Mouse (Mus musculus): ENCODE data around the gene Trpc6. TPM values are rescaled to one million over a fixed set of nuclear protein-coding genes. Genes with fewer than 3 reads are reported as not detected.

The Trpc6 gene
- polyA plus RNA-seq, 1 experiment from 2014 or later, result 0.68 TPM

DNA sequence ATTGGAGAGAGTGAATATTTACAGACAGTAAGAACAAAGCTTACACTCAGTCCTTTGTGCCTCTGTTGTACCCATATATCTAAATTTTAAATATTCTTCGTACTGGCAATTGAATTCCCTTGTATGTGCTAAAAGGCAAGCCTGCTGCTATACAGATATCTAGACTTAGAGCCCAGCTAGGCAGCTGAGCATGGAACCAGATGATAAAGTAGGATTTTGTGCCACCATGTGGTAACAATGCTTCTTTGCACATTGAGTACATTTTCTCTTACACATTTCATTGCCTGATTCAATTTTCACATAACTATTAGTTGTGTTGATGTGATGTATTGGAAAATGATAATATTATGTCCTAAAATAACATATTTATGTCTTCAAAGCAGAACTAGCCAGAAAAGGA lies 132.7 kb downstream of the Trpc6 start:
- no peak overlapping the region for H3K4me3 ChIP-seq
- WGBS, result 60% methylated on average over 1 of the region's 1 CpGs
- no peak overlapping the region for H3K9ac ChIP-seq
- H3K4me1 ChIP-seq (replicated peaks), result no peaks in the 10 kb centered on the region
- ATAC-seq (replicated peaks; ENCODE audit: insufficient number of reproducible peaks, insufficient read depth, low FRiP score, low read depth), result no peak
- H3K36me3 ChIP-seq, result no peaks in the 10 kb centered on the region
- no peaks in the 10 kb centered on the region for H3K27me3 ChIP-seq
- no peak overlapping the region for H3K4me2 ChIP-seq
- no peak overlapping the region for H3K27ac ChIP-seq
- no peaks in the 10 kb centered on the region for H3K9me3 ChIP-seq (replicated peaks)

DNA sequence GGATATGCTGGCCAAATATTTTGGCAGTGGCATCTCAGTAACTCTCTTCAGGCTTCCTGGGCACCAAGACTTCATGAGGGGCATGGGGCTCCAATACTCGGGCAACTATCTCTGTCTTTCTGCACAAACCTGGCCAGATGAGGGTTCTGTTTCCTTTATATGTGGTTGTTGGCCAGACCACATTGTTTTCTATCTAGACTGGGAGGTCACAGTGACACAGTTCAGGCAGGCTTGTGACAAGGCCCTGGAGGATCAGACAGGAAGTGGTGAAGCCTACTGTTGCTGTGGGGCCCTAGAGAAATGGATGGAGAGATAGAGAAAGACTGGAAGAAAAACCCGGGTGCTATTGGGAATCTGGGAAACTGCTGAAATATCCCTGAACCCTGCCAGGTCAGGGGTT lies 149.2 kb downstream of the Trpc6 start:
- Histone ChIP-seq H3K4me1 (replicated peaks) (no peaks in the 10 kb centered on the region), H3K4me2 (no peak overlapping the region), H3K4me3 (no peak overlapping the region), H3K27ac (no peak overlapping the region), H3K9ac (no peak overlapping the region), H3K27me3 (no peaks in the 10 kb centered on the region), H3K36me3 (no peaks in the 10 kb centered on the region), H3K9me3 (replicated peaks) (no peaks in the 10 kb centered on the region)
- ATAC-seq (replicated peaks; ENCODE audit: insufficient number of reproducible peaks, insufficient read depth, low FRiP score, low read depth), result no peak
- 50% methylated on average over 2 of the region's 2 CpGs for WGBS

DNA sequence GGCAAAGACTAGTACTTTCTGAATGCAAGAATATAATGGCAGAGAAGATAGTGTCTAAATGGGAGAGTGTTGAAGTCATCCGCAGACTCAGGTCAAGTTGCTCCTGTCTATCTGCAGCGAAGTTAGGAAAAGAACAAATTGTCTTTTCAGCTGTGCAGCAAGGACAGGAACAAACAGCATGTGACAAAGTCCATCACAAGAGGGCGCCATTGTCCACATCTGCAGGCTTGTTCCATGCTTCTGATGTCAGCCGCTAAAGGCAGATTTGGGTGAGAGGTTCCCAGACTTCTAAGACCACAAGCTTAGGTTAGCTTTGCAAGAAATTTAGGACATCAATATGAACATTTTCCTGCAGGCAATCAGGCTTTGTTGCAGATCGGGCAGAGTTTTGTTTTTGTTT lies 156.7 kb downstream of the Trpc6 start:
- H3K4me2 ChIP-seq, result no peak overlapping the region
- no peaks in the 10 kb centered on the region for H3K36me3 ChIP-seq
- H3K9ac ChIP-seq, result no peak overlapping the region
- WGBS, result 23% methylated on average over 5 of the region's 5 CpGs
- no peaks in the 10 kb centered on the region for H3K4me1 ChIP-seq (replicated peaks)
- ATAC-seq (replicated peaks; ENCODE audit: insufficient number of reproducible peaks, insufficient read depth, low FRiP score, low read depth), result no peak
- no peak overlapping the region for H3K27ac ChIP-seq
- no peaks in the 10 kb centered on the region for H3K27me3 ChIP-seq
- H3K4me3 ChIP-seq, result no peak overlapping the region
- H3K9me3 ChIP-seq (replicated peaks), result no peaks in the 10 kb centered on the region

DNA sequence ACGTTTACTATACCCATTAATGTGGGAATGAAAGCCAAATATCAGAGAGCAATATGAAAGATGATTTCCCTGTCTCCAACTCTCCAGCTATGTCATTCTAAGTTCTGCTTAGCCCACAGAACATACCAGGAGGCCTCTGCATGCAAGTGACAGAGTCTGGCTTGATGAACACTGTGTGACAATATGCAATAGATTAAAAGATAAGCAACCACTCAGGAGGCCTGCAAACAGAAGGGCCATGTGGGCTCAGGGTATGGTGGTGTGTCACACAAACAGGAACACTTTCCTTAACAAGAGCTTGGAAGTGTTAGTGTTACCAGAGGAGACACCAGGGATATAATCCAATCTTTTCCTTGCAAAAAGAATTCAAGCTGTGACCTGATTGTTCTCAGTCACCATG lies 159.6 kb downstream of the Trpc6 start:
- Histone ChIP-seq H3K9ac (no peak overlapping the region), H3K27me3 (no peaks in the 10 kb centered on the region), H3K4me3 (no peak overlapping the region), H3K4me1 (replicated peaks) (no peaks in the 10 kb centered on the region), H3K9me3 (replicated peaks) (no peaks in the 10 kb centered on the region), H3K4me2 (no peak overlapping the region), H3K36me3 (no peaks in the 10 kb centered on the region), H3K27ac (no peak overlapping the region)
- ATAC-seq (replicated peaks; ENCODE audit: insufficient number of reproducible peaks, insufficient read depth, low FRiP score, low read depth), result no peak
- WGBS, result 67% methylated on average over 1 of the region's 1 CpGs

DNA sequence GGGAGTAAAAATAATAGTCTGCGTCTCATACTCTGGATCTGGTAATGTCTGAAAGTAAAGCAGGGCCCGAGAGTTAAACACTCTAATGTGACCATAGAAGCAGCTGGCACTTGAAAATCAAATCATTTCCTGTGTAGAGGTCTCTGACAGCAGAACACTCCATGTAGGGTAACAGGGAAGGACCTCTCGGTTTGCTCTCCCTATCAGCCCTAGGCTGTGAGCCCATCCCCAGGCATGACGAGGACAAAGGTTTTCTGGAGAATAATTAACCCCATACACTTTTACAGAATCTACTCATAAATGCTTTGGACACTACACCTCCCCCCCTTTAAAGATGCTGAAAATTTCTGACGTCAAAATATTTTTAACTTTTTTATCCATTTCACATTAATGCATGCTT lies 160.0 kb downstream of the Trpc6 start:
- no peaks in the 10 kb centered on the region for H3K36me3 ChIP-seq
- no peaks in the 10 kb centered on the region for H3K27me3 ChIP-seq
- no peak overlapping the region for H3K9ac ChIP-seq
- no peaks in the 10 kb centered on the region for H3K4me1 ChIP-seq (replicated peaks)
- no peak overlapping the region for H3K27ac ChIP-seq
- WGBS, result 42% methylated on average over 5 of the region's 5 CpGs
- no peak overlapping the region for H3K4me3 ChIP-seq
- no peaks in the 10 kb centered on the region for H3K9me3 ChIP-seq (replicated peaks)
- ATAC-seq (replicated peaks; ENCODE audit: insufficient number of reproducible peaks, insufficient read depth, low FRiP score, low read depth), result no peak
- no peak overlapping the region for H3K4me2 ChIP-seq

DNA sequence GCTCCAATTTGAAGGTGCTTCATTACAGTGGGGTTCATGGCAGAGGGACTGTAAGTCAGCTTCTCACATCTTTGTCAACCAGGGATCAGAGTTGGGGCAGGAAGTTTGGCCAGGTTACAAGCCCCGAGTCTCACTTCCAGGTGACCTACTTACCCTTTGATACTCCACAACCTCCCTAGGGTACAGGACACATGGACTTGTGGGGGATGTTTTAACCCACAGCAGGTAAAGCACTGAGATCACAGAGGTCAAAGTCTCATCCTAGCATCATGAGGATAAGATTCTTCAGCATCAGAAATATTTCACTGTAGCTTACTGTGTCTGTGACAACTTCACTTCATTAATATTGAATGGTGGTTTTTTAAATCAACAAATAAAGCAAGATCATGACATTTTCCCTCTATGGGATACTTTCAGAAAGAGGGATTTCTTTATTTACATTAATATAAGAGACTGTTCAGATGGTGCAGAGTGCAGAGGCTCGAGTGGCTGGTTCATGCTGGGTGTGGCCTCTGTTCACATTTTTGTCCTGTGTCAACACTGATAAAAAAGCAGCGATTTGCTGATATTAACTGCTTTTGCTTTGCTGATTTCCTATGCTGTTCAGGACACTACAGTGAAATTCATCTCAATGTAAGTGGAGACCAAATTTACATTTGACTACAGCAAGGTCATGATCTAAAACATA lies 166.3 kb downstream of the Trpc6 start:
- Histone ChIP-seq H3K36me3 (no peaks in the 10 kb centered on the region), H3K4me3 (no peak overlapping the region), H3K9me3 (replicated peaks) (no peaks in the 10 kb centered on the region), H3K9ac (no peak overlapping the region), H3K4me2 (no peak overlapping the region), H3K4me1 (replicated peaks) (no peaks in the 10 kb centered on the region), H3K27ac (no peak overlapping the region), H3K27me3 (no peaks in the 10 kb centered on the region)
- WGBS, result 45% methylated on average over 3 of the region's 3 CpGs
- ATAC-seq (replicated peaks; ENCODE audit: insufficient number of reproducible peaks, insufficient read depth, low FRiP score, low read depth), result no peak

DNA sequence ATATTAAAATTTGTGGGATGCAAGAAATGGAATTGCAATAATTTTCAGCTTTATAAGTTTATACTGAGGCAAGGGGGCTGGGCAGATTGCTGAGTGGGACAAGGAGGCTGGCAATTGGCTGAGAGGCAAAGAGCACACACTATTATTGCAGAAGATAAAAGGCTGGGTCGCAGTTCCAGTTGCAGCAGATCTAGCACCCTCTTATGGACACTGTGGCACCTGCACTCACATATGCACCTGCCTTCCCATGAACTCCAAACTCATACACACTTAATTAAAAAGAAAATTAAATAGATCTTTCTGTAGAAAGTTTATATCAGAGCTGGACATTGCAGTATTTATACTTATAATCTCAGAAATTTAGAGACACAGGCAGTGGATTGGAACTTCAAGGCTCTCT lies 175.1 kb downstream of the Trpc6 start:
- no peaks in the 10 kb centered on the region for H3K36me3 ChIP-seq
- no peak overlapping the region for H3K4me3 ChIP-seq
- H3K9ac ChIP-seq, result no peak overlapping the region
- no peaks in the 10 kb centered on the region for H3K9me3 ChIP-seq (replicated peaks)
- H3K4me2 ChIP-seq, result no peak overlapping the region
- no peak for ATAC-seq (replicated peaks; ENCODE audit: insufficient number of reproducible peaks, insufficient read depth, low FRiP score, low read depth)
- 48% methylated on average over 1 of the region's 1 CpGs for WGBS
- no peak overlapping the region for H3K27ac ChIP-seq
- no peaks in the 10 kb centered on the region for H3K4me1 ChIP-seq (replicated peaks)
- H3K27me3 ChIP-seq, result no peaks in the 10 kb centered on the region

DNA sequence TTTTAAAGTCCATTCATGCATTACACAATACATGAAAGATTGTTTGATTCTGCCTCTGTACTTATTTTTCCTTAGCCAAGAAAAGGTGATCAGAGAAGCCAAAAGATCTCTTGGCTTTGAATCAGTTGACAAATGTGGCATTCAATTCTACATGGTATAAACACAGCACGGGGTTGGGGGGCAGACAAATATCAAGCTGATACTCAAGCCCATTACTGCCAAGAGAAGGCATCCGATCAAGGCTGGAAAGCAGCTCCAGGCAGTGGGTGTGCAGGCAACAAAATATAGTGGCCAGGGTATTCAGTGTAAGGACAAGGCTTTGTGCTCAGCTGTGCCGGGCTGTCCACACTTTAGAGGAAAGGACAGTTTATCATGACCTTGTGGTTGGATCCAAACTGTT lies 185.1 kb downstream of the Trpc6 start:
- no peak overlapping the region for H3K9ac ChIP-seq
- H3K4me3 ChIP-seq, result no peak overlapping the region
- no peaks in the 10 kb centered on the region for H3K9me3 ChIP-seq (replicated peaks)
- H3K27ac ChIP-seq, result no peak overlapping the region
- 63% methylated on average over 3 of the region's 3 CpGs for WGBS
- no peaks in the 10 kb centered on the region for H3K36me3 ChIP-seq
- ATAC-seq (replicated peaks; ENCODE audit: insufficient number of reproducible peaks, insufficient read depth, low FRiP score, low read depth), result no peak
- no peak overlapping the region for H3K4me2 ChIP-seq
- no peaks in the 10 kb centered on the region for H3K4me1 ChIP-seq (replicated peaks)
- no peaks in the 10 kb centered on the region for H3K27me3 ChIP-seq

All from heart, embryonic 15.5 days (tissue).